Mouse (Mus musculus) cerebellum, adult 2 months (tissue): ENCODE data around the gene Syk.

Source experiments
- CTCF ChIP-seq: fragments of 200-500 bp; IDR thresholded peaks from 2 replicates; pipeline ENCODE4 v1.5.1; 2011; ENCODE audit warnings: low read depth, mild to moderate bottlenecking, control low read depth, low read length, moderate library complexity, borderline replicate concordance; ENCODE audit not compliant: insufficient read depth
- POLR2A ChIP-seq: fragments of 200-500 bp; IDR thresholded peaks from 2 replicates; pipeline ENCODE4 v1.6.1; 2011; ENCODE audit warnings: low read length, control low read depth, borderline replicate concordance; ENCODE audit not compliant: insufficient read depth

GRCm38 (mm10) chr13:52554722-52555121, 28.3 kb upstream of the Syk start:
- TF ChIP-seq POLR2A: no peak
- TF ChIP-seq CTCF: no peak
